Mouse (Mus musculus): ENCODE data around the gene Olfr1283. TPM values are rescaled to one million over a fixed set of nuclear protein-coding genes. Genes with fewer than 3 reads are reported as not detected.
"Not testable (repeated sequence)": the region's sequence is repeated elsewhere in the genome, so short reads cannot be mapped to it uniquely, and the experiment has no call there.

The Olfr1283 gene
- polyA plus RNA-seq (2014; fragmentation: Nextera tagmentation; extraction: Ambion mirVana): not detected in 2 replicates

- no peak within 1 kb of the TSS for H3K9ac ChIP-seq (ENCODE audit: low read depth, low read length)
- no peak within 1 kb of the TSS for H3K27ac ChIP-seq (ENCODE audit: low read depth, low read length)
- no peaks in the 10 kb centered on the region for H3K9me3 ChIP-seq (replicated peaks; ENCODE audit: control insufficient read depth, low read length)
- H3K27me3 ChIP-seq (ENCODE audit: control insufficient read depth, insufficient read depth, low read length): no peaks in the 10 kb centered on the region
- no peak within 1 kb of the TSS for H3K4me2 ChIP-seq
- H3K36me3 ChIP-seq (ENCODE audit: control insufficient read depth, insufficient read depth, low read length): no peaks in the 10 kb centered on the region
- ATAC-seq (replicated peaks; ENCODE audit: insufficient number of reproducible peaks, low FRiP score, low TSS enrichment): no peak
- H3K4me1 ChIP-seq (ENCODE audit: control insufficient read depth, insufficient read depth, low read length): no peaks in the 10 kb centered on the region
- no peak within 1 kb of the TSS for H3K4me3 ChIP-seq (ENCODE audit: low read depth, low read length)
- 71% methylated on average over 2 of the region's 2 CpGs for WGBS (ENCODE audit: insufficient replicate concordance)
Measured at GRCm38 (mm10) chr2:111366490-111366889, at the start of gene Olfr1283. Gene Olfr1283, plus strand, starts transcription at chr2:111366790.

- H3K4me1 ChIP-seq (ENCODE audit: control insufficient read depth, insufficient read depth, low read length): no peaks in the 10 kb centered on the region
- H3K4me3 ChIP-seq (ENCODE audit: low read depth, low read length): no peak within 1 kb of the TSS
- no peak within 1 kb of the TSS for H3K27ac ChIP-seq (ENCODE audit: low read depth, low read length)
- no peaks in the 10 kb centered on the region for H3K27me3 ChIP-seq (ENCODE audit: control insufficient read depth, insufficient read depth, low read length)
- ATAC-seq (replicated peaks; ENCODE audit: insufficient number of reproducible peaks, low FRiP score, low TSS enrichment): no peak
- no peak within 1 kb of the TSS for H3K9ac ChIP-seq (ENCODE audit: low read depth, low read length)
- WGBS (ENCODE audit: insufficient replicate concordance): 68% methylated on average over 2 of the region's 2 CpGs
- H3K4me2 ChIP-seq: no peak within 1 kb of the TSS
- H3K9me3 ChIP-seq (replicated peaks; ENCODE audit: control insufficient read depth, low read length): no peaks in the 10 kb centered on the region
- H3K36me3 ChIP-seq (ENCODE audit: control insufficient read depth, insufficient read depth, low read length): no peaks in the 10 kb centered on the region
Measured at GRCm38 (mm10) chr2:111326220-111326619, 40.4 kb upstream of the Olfr1283 start, which contains the start of gene Olfr1281. Gene Olfr1281, plus strand, starts transcription at chr2:111326520.

GRCm38 (mm10) chr2:111333721-111334120, 32.9 kb upstream of the Olfr1283 start:
- H3K27ac ChIP-seq (ENCODE audit: low read depth, low read length); H3K4me2 ChIP-seq; H3K9ac ChIP-seq (ENCODE audit: low read depth, low read length); ATAC-seq (replicated peaks; ENCODE audit: insufficient number of reproducible peaks, low FRiP score, low TSS enrichment); H3K27me3 ChIP-seq (ENCODE audit: control insufficient read depth, insufficient read depth, low read length); H3K4me1 ChIP-seq (ENCODE audit: control insufficient read depth, insufficient read depth, low read length); H3K36me3 ChIP-seq (ENCODE audit: control insufficient read depth, insufficient read depth, low read length); H3K4me3 ChIP-seq (ENCODE audit: low read depth, low read length); H3K9me3 ChIP-seq (replicated peaks; ENCODE audit: control insufficient read depth, low read length): not testable (repeated sequence)
- WGBS (ENCODE audit: insufficient replicate concordance): 80% methylated on average over 5 of the region's 5 CpGs

GRCm38 (mm10) chr2:111335976-111336375, 30.6 kb upstream of the Olfr1283 start, which contains the start of gene Olfr1282:
Gene Olfr1282, minus strand, starts transcription at chr2:111336076.
- Histone ChIP-seq H3K9me3 (replicated peaks; ENCODE audit: control insufficient read depth, low read length) (no peaks in the 10 kb centered on the region), H3K27ac (ENCODE audit: low read depth, low read length) (no peak within 1 kb of the TSS), H3K36me3 (ENCODE audit: control insufficient read depth, insufficient read depth, low read length) (no peaks in the 10 kb centered on the region), H3K9ac (ENCODE audit: low read depth, low read length) (no peak within 1 kb of the TSS), H3K4me1 (ENCODE audit: control insufficient read depth, insufficient read depth, low read length) (no peaks in the 10 kb centered on the region), H3K27me3 (ENCODE audit: control insufficient read depth, insufficient read depth, low read length) (no peaks in the 10 kb centered on the region), H3K4me2 (no peak within 1 kb of the TSS), H3K4me3 (ENCODE audit: low read depth, low read length) (no peak within 1 kb of the TSS)
- no peak for ATAC-seq (replicated peaks; ENCODE audit: insufficient number of reproducible peaks, low FRiP score, low TSS enrichment)
- WGBS (ENCODE audit: insufficient replicate concordance): 62% methylated on average over 2 of the region's 2 CpGs

- no peak for ATAC-seq (replicated peaks; ENCODE audit: insufficient number of reproducible peaks, low FRiP score, low TSS enrichment)
- no peaks in the 10 kb centered on the region for H3K27me3 ChIP-seq (ENCODE audit: control insufficient read depth, insufficient read depth, low read length)
- H3K4me3 ChIP-seq (ENCODE audit: low read depth, low read length): no peak within 1 kb of the TSS
- H3K4me1 ChIP-seq (ENCODE audit: control insufficient read depth, insufficient read depth, low read length): no peaks in the 10 kb centered on the region
- WGBS (ENCODE audit: insufficient replicate concordance): 84% methylated on average over 1 of the region's 1 CpGs
- no peak within 1 kb of the TSS for H3K27ac ChIP-seq (ENCODE audit: low read depth, low read length)
- no peaks in the 10 kb centered on the region for H3K9me3 ChIP-seq (replicated peaks; ENCODE audit: control insufficient read depth, low read length)
- no peak within 1 kb of the TSS for H3K9ac ChIP-seq (ENCODE audit: low read depth, low read length)
- H3K36me3 ChIP-seq (ENCODE audit: control insufficient read depth, insufficient read depth, low read length): no peaks in the 10 kb centered on the region
- no peak within 1 kb of the TSS for H3K4me2 ChIP-seq
Measured at GRCm38 (mm10) chr2:111375222-111375621, 8.6 kb downstream of the Olfr1283 start, which contains the start of gene Olfr1284. Gene Olfr1284, plus strand, starts transcription at chr2:111375522.

Other genes starting within 250 kb of the Olfr1283 start
- gene Gm15130, start 213.9 kb upstream of the Olfr1283 start, polyA plus RNA-seq (2014; fragmentation: Nextera tagmentation; extraction: Ambion mirVana): not detected in 2 replicates
- gene 4930430A15Rik, start 137.2 kb upstream of the Olfr1283 start, polyA plus RNA-seq (2014; fragmentation: Nextera tagmentation; extraction: Ambion mirVana): not detected in 2 replicates
- not detected in 2 replicates for gene Olfr1275, start 131.5 kb upstream of the Olfr1283 start, polyA plus RNA-seq (2014; fragmentation: Nextera tagmentation; extraction: Ambion mirVana)
- gene Olfr1276, start 112.3 kb upstream of the Olfr1283 start, polyA plus RNA-seq (2014; fragmentation: Nextera tagmentation; extraction: Ambion mirVana): not detected in 2 replicates
- gene Olfr1277, start 92.7 kb upstream of the Olfr1283 start, polyA plus RNA-seq (2014; fragmentation: Nextera tagmentation; extraction: Ambion mirVana): not detected in 2 replicates
- not detected in 2 replicates for gene Olfr1278, start 76.7 kb upstream of the Olfr1283 start, polyA plus RNA-seq (2014; fragmentation: Nextera tagmentation; extraction: Ambion mirVana)
- not detected in 2 replicates for gene Olfr1279, start 66.2 kb upstream of the Olfr1283 start, polyA plus RNA-seq (2014; fragmentation: Nextera tagmentation; extraction: Ambion mirVana)
- gene Olfr1280, start 52.8 kb upstream of the Olfr1283 start, polyA plus RNA-seq (2014; fragmentation: Nextera tagmentation; extraction: Ambion mirVana): not detected in 2 replicates
- gene Olfr1281, start 40.3 kb upstream of the Olfr1283 start, polyA plus RNA-seq (2014; fragmentation: Nextera tagmentation; extraction: Ambion mirVana): not detected in 2 replicates
- gene Olfr1282, start 30.7 kb upstream of the Olfr1283 start, polyA plus RNA-seq (2014; fragmentation: Nextera tagmentation; extraction: Ambion mirVana): not detected in 2 replicates
- not detected in 2 replicates for gene Olfr1284, start 8.7 kb downstream of the Olfr1283 start, polyA plus RNA-seq (2014; fragmentation: Nextera tagmentation; extraction: Ambion mirVana)
- gene Olfr1286, start 56.3 kb downstream of the Olfr1283 start, polyA plus RNA-seq (2014; fragmentation: Nextera tagmentation; extraction: Ambion mirVana): not detected in 2 replicates
- not detected in 2 replicates for gene Olfr1287, start 82.4 kb downstream of the Olfr1283 start, polyA plus RNA-seq (2014; fragmentation: Nextera tagmentation; extraction: Ambion mirVana)
- gene Olfr1288, start 107.3 kb downstream of the Olfr1283 start, polyA plus RNA-seq (2014; fragmentation: Nextera tagmentation; extraction: Ambion mirVana): not detected in 2 replicates
- gene Olfr1289, start 114.0 kb downstream of the Olfr1283 start, polyA plus RNA-seq (2014; fragmentation: Nextera tagmentation; extraction: Ambion mirVana): not detected in 2 replicates
- gene Olfr1290, start 127.0 kb downstream of the Olfr1283 start, polyA plus RNA-seq (2014; fragmentation: Nextera tagmentation; extraction: Ambion mirVana): 0.28 TPM in 1 of 2 replicates, not detected in the other
- 0.04 and 0.13 TPM in 2 replicates for gene Olfr1291-ps1, start 130.4 kb downstream of the Olfr1283 start, polyA plus RNA-seq (2014; fragmentation: Nextera tagmentation; extraction: Ambion mirVana)
- not detected in 2 replicates for gene Olfr1293-ps, start 158.4 kb downstream of the Olfr1283 start, polyA plus RNA-seq (2014; fragmentation: Nextera tagmentation; extraction: Ambion mirVana)
- not detected in 2 replicates for gene Olfr1294, start 173.5 kb downstream of the Olfr1283 start, polyA plus RNA-seq (2014; fragmentation: Nextera tagmentation; extraction: Ambion mirVana)
- gene Olfr1295, start 202.9 kb downstream of the Olfr1283 start, polyA plus RNA-seq (2014; fragmentation: Nextera tagmentation; extraction: Ambion mirVana): not detected in 2 replicates

Data from heart, embryonic 11.5 days (tissue).